Mouse (Mus musculus) liver, embryonic 16.5 days (tissue): Measurements from ENCODE around the gene Stard7. TPM values are rescaled to one million over a fixed set of nuclear protein-coding genes. Genes with fewer than 3 reads are reported as not detected.

Experiments used
- ATAC-seq: fragments of 200-750 bp; cut with Nextera tagmentation; 2 replicates; pipeline ENCODE4 v1.8.0; 2017; ENCODE audit warnings: low read depth, mild to moderate bottlenecking, moderate number of reproducible peaks, moderate library complexity
- H3K27ac ChIP-seq: fragments of 300-500 bp; sonication (generic); 2 replicates; pipeline ENCODE4 v1.5.1; 2014; ENCODE audit warnings: mild to moderate bottlenecking, low read length
- H3K27me3 ChIP-seq: fragments of 300-500 bp; sonication (generic); 2 replicates; pipeline ENCODE4 v1.6.1; 2014; ENCODE audit warnings: low read depth, low read length, mixed read lengths; ENCODE audit not compliant: control insufficient read depth, insufficient read depth
- H3K36me3 ChIP-seq: fragments of 300-500 bp; sonication (generic); 2 replicates; pipeline ENCODE4 v1.6.1; 2014; ENCODE audit warnings: mild to moderate bottlenecking; ENCODE audit not compliant: control insufficient read depth, insufficient read depth
- H3K4me1 ChIP-seq: fragments of 300-500 bp; sonication (generic); 2 replicates; pipeline ENCODE4 v1.6.1; 2014; ENCODE audit warnings: low read depth, low read length, mixed read lengths; ENCODE audit not compliant: control insufficient read depth
- H3K4me2 ChIP-seq: fragments of 300-500 bp; sonication (generic); 2 replicates; pipeline ENCODE4 v1.6.1; 2014; ENCODE audit warnings: low read depth, low read length, mixed read lengths
- H3K4me3 ChIP-seq: fragments of 300-500 bp; sonication (generic); 2 replicates; pipeline ENCODE4 v1.5.1; 2014; ENCODE audit warnings: low read depth, mild to moderate bottlenecking, low read length
- H3K9ac ChIP-seq: fragments of 300-500 bp; sonication (generic); 2 replicates; pipeline ENCODE4 v1.6.1; 2014; ENCODE audit warnings: low read depth, low read length
- H3K9me3 ChIP-seq: fragments of 300-500 bp; sonication (generic); replicated peaks from 2 replicates; pipeline ENCODE4 v1.6.1; 2016; ENCODE audit warnings: low read length; ENCODE audit not compliant: control insufficient read depth
- WGBS: fragments of 180-500 bp; shearing (Covaris S2); extraction: QIAGEN DNeasy Blood & Tissue Kit; methylation state at CpG from one replicate; pipeline ENCODE4 v1.1.7; 2014; ENCODE audit not compliant: insufficient replicate concordance; 5-methylcytosine and 5-hydroxymethylcytosine counted together
- polyA plus RNA-seq: library from polyadenylated mRNA; unstranded; fragments of >200 nt; fragmentation: Nextera tagmentation; extraction: Ambion mirVana; gene quantifications from 2 replicates; pipeline ENCODE4 v1.2.1, GENCODE M21; 2015

Stard7 gene
- polyA plus RNA-seq, 1 experiment from 2014 or later = 34.9 TPM

GRCm38 (mm10) chr2:127337531-127337930, 67.5 kb downstream of the Stard7 start:
- 10% methylated on average over 11 of the region's 11 CpGs for WGBS
- no peak for ATAC-seq
- H3K9ac ChIP-seq = no peak overlapping the region

GRCm38 (mm10) chr2:127338012-127338411, 68.0 kb downstream of the Stard7 start:
- Histone ChIP-seq H3K27me3 (peaks cover 31% of the 10 kb centered on the region), H3K27ac (no peak overlapping the region), H3K9me3 (no peaks in the 10 kb centered on the region), H3K36me3 (no peaks in the 10 kb centered on the region), H3K4me3 (no peak overlapping the region), H3K4me1 (peaks cover 12% of the 10 kb centered on the region), H3K9ac (no peak overlapping the region), H3K4me2 (peak overlapping the region; percentile 34)
- no peak for ATAC-seq
- 39% methylated on average over 7 of the region's 7 CpGs for WGBS

More at GRCm38 (mm10) chr2:127337531-127337930, 67.5 kb downstream of the Stard7 start:
- H3K9me3 ChIP-seq = no peaks in the 10 kb centered on the region
- no peaks in the 10 kb centered on the region for H3K36me3 ChIP-seq
- H3K4me2 ChIP-seq = peak overlapping the region; percentile 34
- H3K4me3 ChIP-seq = peak overlapping the region; percentile 61
- H3K4me1 ChIP-seq = peaks cover 12% of the 10 kb centered on the region
- peaks cover 31% of the 10 kb centered on the region for H3K27me3 ChIP-seq
- no peak overlapping the region for H3K27ac ChIP-seq

- H3K9ac ChIP-seq = no peak within 1 kb of the TSS
- WGBS = 47% methylated on average over 4 of the region's 4 CpGs
- H3K4me3 ChIP-seq = peak within 1 kb of the TSS; percentile 61
- no peaks in the 10 kb centered on the region for H3K36me3 ChIP-seq
- peak within 1 kb of the TSS; percentile 34 for H3K4me2 ChIP-seq
- no peaks in the 10 kb centered on the region for H3K9me3 ChIP-seq
- H3K4me1 ChIP-seq = peaks cover 12% of the 10 kb centered on the region
- ATAC-seq = no peak
- H3K27ac ChIP-seq = no peak within 1 kb of the TSS
- peaks cover 31% of the 10 kb centered on the region for H3K27me3 ChIP-seq
Observed at GRCm38 (mm10) chr2:127338416-127338815, 68.4 kb downstream of the Stard7 start, which contains the start of gene Astl. Gene Astl, plus strand, starts transcription at chr2:127338639.

GRCm38 (mm10) chr2:127338833-127339232, 68.8 kb downstream of the Stard7 start:
- H3K4me2 ChIP-seq = no peak overlapping the region
- no peak for ATAC-seq
- H3K4me1 ChIP-seq = peaks cover 12% of the 10 kb centered on the region
- H3K4me3 ChIP-seq = no peak overlapping the region
- H3K27ac ChIP-seq = no peak overlapping the region
- peaks cover 31% of the 10 kb centered on the region for H3K27me3 ChIP-seq
- no peak overlapping the region for H3K9ac ChIP-seq
- H3K9me3 ChIP-seq = no peaks in the 10 kb centered on the region
- H3K36me3 ChIP-seq = no peaks in the 10 kb centered on the region
- WGBS = 54% methylated on average over 4 of the region's 4 CpGs

- ATAC-seq = no peak
- Histone ChIP-seq H3K27ac (no peak overlapping the region), H3K9ac (no peak overlapping the region), H3K36me3 (no peaks in the 10 kb centered on the region), H3K4me1 (peaks cover 12% of the 10 kb centered on the region), H3K27me3 (peaks cover 31% of the 10 kb centered on the region), H3K4me3 (no peak overlapping the region), H3K9me3 (no peaks in the 10 kb centered on the region), H3K4me2 (no peak overlapping the region)
- WGBS = 60% methylated on average over 6 of the region's 6 CpGs
Observed at GRCm38 (mm10) chr2:127339262-127339661, 69.2 kb downstream of the Stard7 start.

GRCm38 (mm10) chr2:127341159-127341558, 71.1 kb downstream of the Stard7 start:
- Histone ChIP-seq H3K4me1 (peaks cover 5% of the 10 kb centered on the region), H3K36me3 (no peaks in the 10 kb centered on the region), H3K9me3 (no peaks in the 10 kb centered on the region), H3K4me2 (no peak overlapping the region), H3K27me3 (peaks cover 16% of the 10 kb centered on the region), H3K4me3 (no peak overlapping the region), H3K27ac (no peak overlapping the region), H3K9ac (no peak overlapping the region)
- 6% methylated on average over 3 of the region's 3 CpGs for WGBS
- no peak; the same call in 1 of the 2 replicates for ATAC-seq

GRCm38 (mm10) chr2:127346334-127346733, 76.3 kb downstream of the Stard7 start:
- H3K27ac ChIP-seq = no peak overlapping the region
- H3K9me3 ChIP-seq = no peaks in the 10 kb centered on the region
- no peaks in the 10 kb centered on the region for H3K27me3 ChIP-seq
- no peak overlapping the region for H3K4me2 ChIP-seq
- H3K36me3 ChIP-seq = no peaks in the 10 kb centered on the region
- no peak overlapping the region for H3K4me3 ChIP-seq
- no peaks in the 10 kb centered on the region for H3K4me1 ChIP-seq
- no peak overlapping the region for H3K9ac ChIP-seq
- no peak for ATAC-seq
- 30% methylated on average over 1 of the region's 1 CpGs for WGBS

- no peak overlapping the region for H3K4me3 ChIP-seq
Observed at GRCm38 (mm10) chr2:127347147-127347985, 77.3 kb downstream of the Stard7 start.

More at GRCm38 (mm10) chr2:127347147-127347985, 77.3 kb downstream of the Stard7 start:
- Histone ChIP-seq H3K36me3 (no peaks in the 10 kb centered on the region), H3K9me3 (no peaks in the 10 kb centered on the region), H3K9ac (no peak overlapping the region), H3K4me2 (no peak overlapping the region), H3K27me3 (no peaks in the 10 kb centered on the region), H3K27ac (no peak overlapping the region), H3K4me1 (no peaks in the 10 kb centered on the region)
- no peak for ATAC-seq
- WGBS = 64% methylated on average over 13 of the region's 13 CpGs
